Mouse (Mus musculus) embryonic fibroblast, embryonic 13.5 days (primary cell): ENCODE measurements around the gene Gfer.

Experiments
- CTCF ChIP-seq: IDR thresholded peaks from 2 replicates; pipeline ENCODE4 v1.5.1; 2011; ENCODE audit warnings: mild to moderate bottlenecking, control low read depth, low read length, moderate library complexity, borderline replicate concordance; ENCODE audit not compliant: insufficient read depth
- POLR2A ChIP-seq: IDR thresholded peaks from 2 replicates; pipeline ENCODE4 v1.6.1; 2011; ENCODE audit warnings: low read depth, mild to moderate bottlenecking, control low read depth, low read length, moderate library complexity

GRCm38 (mm10) chr17:24654969-24655368 is 41.0 kb downstream of the Gfer start:
- TF ChIP-seq CTCF (no peak), POLR2A (no peak)
